Comparison of ENCODE assay signal across 8 mouse cellular contexts in genomic region chr15:79271124-79271746, GRCm38 (mm10). TPM values are rescaled to one million over a fixed set of nuclear protein-coding genes. Genes with fewer than 3 reads are reported as not detected.
DNase-seq lines count a peak whose midpoint lies in the region; ATAC-seq lines count a peak whose summit lies in the region.

No protein-coding gene starts in this region.

- H3K9ac ChIP-seq in forebrain, embryonic 16.5 days (replicated peaks; ENCODE audit: low read depth, low read length) = peak overlapping the region; percentile 47
- H3K9ac ChIP-seq in stomach, embryonic 14.5 days (replicated peaks; ENCODE audit: low read depth, low read length) = no peak overlapping the region; the same call in 1 of the 2 replicates

- peak; percentile 22 to 38 for DNase-seq in cerebellum, postnatal 36 days
- no peak for DNase-seq in cerebellum, adult 11 months
- peak; percentile 47 for DNase-seq in 3T3-L1 (ENCODE audit: low read depth, low spot score)
- DNase-seq in kidney, postnatal 4 days = peak; percentile 68 to 70

- no peaks in the 10 kb centered on the region for H3K36me3 ChIP-seq in forebrain, embryonic 16.5 days (ENCODE audit: control insufficient read depth, insufficient read depth)
- no peaks in the 10 kb centered on the region for H3K36me3 ChIP-seq in stomach, embryonic 14.5 days (ENCODE audit: control insufficient read depth, insufficient read depth, low read length)

- H3K27ac ChIP-seq in forebrain, embryonic 16.5 days (ENCODE audit: low read length) = no peak overlapping the region
- H3K27ac ChIP-seq in stomach, embryonic 14.5 days (ENCODE audit: low read length) = no peak overlapping the region

- peak; percentile 60 for ATAC-seq in activated CD4-positive, CD25-positive, alpha-beta regulatory T cell, adult 4 months
- peak; percentile 27; the same call in 1 of the 2 replicates for ATAC-seq in forebrain, embryonic 16.5 days
- peak; percentile 77 for ATAC-seq in megakaryocyte-erythroid progenitor cell, adult 5-6 weeks (replicated peaks; ENCODE audit: low FRiP score, low TSS enrichment, poor library complexity, severe bottlenecking)
- ATAC-seq in stomach, embryonic 14.5 days (ENCODE audit: insufficient number of reproducible peaks, insufficient read depth, low FRiP score, low read depth) = no peak

- 14% methylated on average over 17 of the region's 17 CpGs for WGBS in forebrain, embryonic 16.5 days
- WGBS in stomach, embryonic 14.5 days = 15% methylated on average over 17 of the region's 17 CpGs

- no peaks in the 10 kb centered on the region for H3K27me3 ChIP-seq in forebrain, embryonic 16.5 days (replicated peaks; ENCODE audit: control insufficient read depth, insufficient read depth, low read length)
- H3K27me3 ChIP-seq in stomach, embryonic 14.5 days (ENCODE audit: control insufficient read depth, insufficient read depth, low read length) = no peaks in the 10 kb centered on the region

- peak overlapping the region; percentile 97 for H3K4me2 ChIP-seq in forebrain, embryonic 16.5 days (ENCODE audit: low read length)
- peak overlapping the region; percentile 54 for H3K4me2 ChIP-seq in stomach, embryonic 14.5 days (replicated peaks; ENCODE audit: low read depth, low read length)

- H3K9me3 ChIP-seq in forebrain, embryonic 16.5 days (ENCODE audit: control insufficient read depth, low read length) = no peaks in the 10 kb centered on the region
- no peaks in the 10 kb centered on the region for H3K9me3 ChIP-seq in stomach, embryonic 14.5 days (ENCODE audit: control insufficient read depth, low read depth, low read length)

- H3K4me1 ChIP-seq in forebrain, embryonic 16.5 days (replicated peaks; ENCODE audit: control insufficient read depth, insufficient read depth, low read length) = peaks cover 11% of the 10 kb centered on the region
- peaks cover 11% of the 10 kb centered on the region; the same call in 1 of the 2 replicates for H3K4me1 ChIP-seq in stomach, embryonic 14.5 days (ENCODE audit: control insufficient read depth, insufficient read depth, low read length)

- H3K4me3 ChIP-seq in forebrain, embryonic 16.5 days (replicated peaks; ENCODE audit: low read length) = peak overlapping the region; percentile 51
- peak overlapping the region; percentile 21; the same call in 1 of the 2 replicates for H3K4me3 ChIP-seq in stomach, embryonic 14.5 days (ENCODE audit: low read depth, low read length)

RNA-seq across cellular contexts. Expression of gene Baiap2l2, which starts 14.1 kb away (rescaled TPM):
- under 1 TPM in 1 of 2 experiments, not detected in 1; 0.66 TPM for polyA plus RNA-seq in activated CD4-positive, CD25-positive, alpha-beta regulatory T cell, adult 4 months (2017; shearing (Covaris generic))
- polyA plus RNA-seq in forebrain, embryonic 16.5 days (2015; fragmentation: Nextera tagmentation; extraction: Ambion mirVana) = 2.0 and 3.0 TPM in 2 replicates
- total RNA-seq in megakaryocyte-erythroid progenitor cell, adult 5-6 weeks (2014; fragmentation: Nextera tagmentation) = not detected in 2 replicates
- total RNA-seq in megakaryocyte-erythroid progenitor cell, adult 5-6 weeks (2017) = not detected in 2 replicates
- polyA plus RNA-seq in stomach, embryonic 14.5 days (2014; fragmentation: Nextera tagmentation; extraction: Ambion mirVana) = 5.9 and 8.6 TPM in 2 replicates

RNA-seq across cellular contexts. Expression of gene Slc16a8, which starts 16.7 kb away (rescaled TPM):
- not detected for polyA plus RNA-seq in activated CD4-positive, CD25-positive, alpha-beta regulatory T cell, adult 4 months (2017; shearing (Covaris generic))
- polyA plus RNA-seq in forebrain, embryonic 16.5 days (2015; fragmentation: Nextera tagmentation; extraction: Ambion mirVana) = 0.41 and 0.62 TPM in 2 replicates
- total RNA-seq in megakaryocyte-erythroid progenitor cell, adult 5-6 weeks (2014; fragmentation: Nextera tagmentation) = not detected in 2 replicates
- total RNA-seq in megakaryocyte-erythroid progenitor cell, adult 5-6 weeks (2017) = not detected in 2 replicates
- polyA plus RNA-seq in stomach, embryonic 14.5 days (2014; fragmentation: Nextera tagmentation; extraction: Ambion mirVana) = 0.18 and 0.19 TPM in 2 replicates

RNA-seq across cellular contexts. Expression of gene Gm49486, which starts 42.0 kb away (rescaled TPM):
- polyA plus RNA-seq in activated CD4-positive, CD25-positive, alpha-beta regulatory T cell, adult 4 months (2017; shearing (Covaris generic)) = under 1 TPM; 0.16 to 0.34 TPM
- polyA plus RNA-seq in forebrain, embryonic 16.5 days (2015; fragmentation: Nextera tagmentation; extraction: Ambion mirVana) = 0.82 and 0.94 TPM in 2 replicates
- total RNA-seq in megakaryocyte-erythroid progenitor cell, adult 5-6 weeks (2014; fragmentation: Nextera tagmentation) = not detected in 2 replicates
- total RNA-seq in megakaryocyte-erythroid progenitor cell, adult 5-6 weeks (2017) = 0.08 TPM in 1 of 2 replicates, not detected in the other
- 0.93 and 1.3 TPM in 2 replicates for polyA plus RNA-seq in stomach, embryonic 14.5 days (2014; fragmentation: Nextera tagmentation; extraction: Ambion mirVana)

RNA-seq across cellular contexts. Expression of gene Pick1, which starts 42.3 kb away (rescaled TPM):
- 1 to 10 TPM; 7.2 to 9.7 TPM for polyA plus RNA-seq in activated CD4-positive, CD25-positive, alpha-beta regulatory T cell, adult 4 months (2017; shearing (Covaris generic))
- 76.3 and 102 TPM in 2 replicates for polyA plus RNA-seq in forebrain, embryonic 16.5 days (2015; fragmentation: Nextera tagmentation; extraction: Ambion mirVana)
- 15.8 and 20.9 TPM in 2 replicates for total RNA-seq in megakaryocyte-erythroid progenitor cell, adult 5-6 weeks (2014; fragmentation: Nextera tagmentation)
- 8.9 and 11.4 TPM in 2 replicates for total RNA-seq in megakaryocyte-erythroid progenitor cell, adult 5-6 weeks (2017)
- 28.7 and 33.1 TPM in 2 replicates for polyA plus RNA-seq in stomach, embryonic 14.5 days (2014; fragmentation: Nextera tagmentation; extraction: Ambion mirVana)

RNA-seq across cellular contexts. Expression of gene Pla2g6, which starts 57.0 kb away (rescaled TPM):
- 10 to 100 TPM; 10.3 to 12.3 TPM for polyA plus RNA-seq in activated CD4-positive, CD25-positive, alpha-beta regulatory T cell, adult 4 months (2017; shearing (Covaris generic))
- polyA plus RNA-seq in forebrain, embryonic 16.5 days (2015; fragmentation: Nextera tagmentation; extraction: Ambion mirVana) = 26.4 and 31.0 TPM in 2 replicates
- 26.7 and 34.4 TPM in 2 replicates for total RNA-seq in megakaryocyte-erythroid progenitor cell, adult 5-6 weeks (2014; fragmentation: Nextera tagmentation)
- 8.0 and 12.4 TPM in 2 replicates for total RNA-seq in megakaryocyte-erythroid progenitor cell, adult 5-6 weeks (2017)
- polyA plus RNA-seq in stomach, embryonic 14.5 days (2014; fragmentation: Nextera tagmentation; extraction: Ambion mirVana) = 16.6 and 17.4 TPM in 2 replicates
